Mouse (Mus musculus) megakaryocyte, adult 5-6 weeks (primary cell): ENCODE measurements around the gene Ccm2l. TPM values are rescaled to one million over a fixed set of nuclear protein-coding genes. Genes with fewer than 3 reads are reported as not detected.

Experiments
- total RNA-seq, 2 experiments: library from RNA; stranded (forward) in 1 of 2; stranded (reverse) in 1 of 2; fragments of 153-499, 151-499 nt in 1 of 2; fragments of 221-1000, 200-1000 nt in 1 of 2; gene quantifications; 2 replicates each; pipeline versions ENCODE4 v1.2.3 to v1.2.4; 2015 to 2017

Gene Ccm2l
- total RNA-seq, 2 experiments from 2014 or later, result 0.22 TPM; not detected in 1

Other genes starting within 250 kb of the Ccm2l start
- gene Bcl2l1, start 234.2 kb upstream of the Ccm2l start, total RNA-seq (2015), result 7.1 and 9.3 TPM in 2 replicates
- 9.3 and 12.8 TPM in 2 replicates for gene Bcl2l1, start 234.2 kb upstream of the Ccm2l start, total RNA-seq (2017)
- gene Tpx2, start 218.0 kb upstream of the Ccm2l start, total RNA-seq (2015), result 102 TPM in 2 replicates
- gene Tpx2, start 218.0 kb upstream of the Ccm2l start, total RNA-seq (2017), result 122 and 126 TPM in 2 replicates
- gene Mylk2, start 154.6 kb upstream of the Ccm2l start, total RNA-seq (2015), result not detected in 2 replicates
- gene Mylk2, start 154.6 kb upstream of the Ccm2l start, total RNA-seq (2017), result not detected in 2 replicates
- not detected in 2 replicates for gene Foxs1, start 132.7 kb upstream of the Ccm2l start, total RNA-seq (2015)
- not detected in 2 replicates for gene Foxs1, start 132.7 kb upstream of the Ccm2l start, total RNA-seq (2017)
- not detected in 2 replicates for gene Dusp15, start 114.3 kb upstream of the Ccm2l start, total RNA-seq (2015)
- gene Dusp15, start 114.3 kb upstream of the Ccm2l start, total RNA-seq (2017), result not detected in 2 replicates
- 0.38 TPM in 1 of 2 replicates, not detected in the other for gene Ttll9, start 103.5 kb upstream of the Ccm2l start, total RNA-seq (2015)
- 0.28 TPM in 1 of 2 replicates, not detected in the other for gene Ttll9, start 103.5 kb upstream of the Ccm2l start, total RNA-seq (2017)
- 34.0 and 38.6 TPM in 2 replicates for gene Pdrg1, start 50.5 kb upstream of the Ccm2l start, total RNA-seq (2015)
- 80.2 and 129 TPM in 2 replicates for gene Pdrg1, start 50.5 kb upstream of the Ccm2l start, total RNA-seq (2017)
- gene Xkr7, start 34.1 kb upstream of the Ccm2l start, total RNA-seq (2015), result not detected in 2 replicates
- not detected in 2 replicates for gene Xkr7, start 34.1 kb upstream of the Ccm2l start, total RNA-seq (2017)
- gene Hck, start 42.5 kb downstream of the Ccm2l start, total RNA-seq (2015), result 207 and 212 TPM in 2 replicates
- 279 and 282 TPM in 2 replicates for gene Hck, start 42.5 kb downstream of the Ccm2l start, total RNA-seq (2017)
- 50.1 and 56.9 TPM in 2 replicates for gene Tm9sf4, start 95.3 kb downstream of the Ccm2l start, total RNA-seq (2015)
- gene Tm9sf4, start 95.3 kb downstream of the Ccm2l start, total RNA-seq (2017), result 78.7 and 85.5 TPM in 2 replicates
- 5.6 and 6.2 TPM in 2 replicates for gene Tspyl3, start 159.5 kb downstream of the Ccm2l start, total RNA-seq (2015)
- gene Tspyl3, start 159.5 kb downstream of the Ccm2l start, total RNA-seq (2017), result 4.0 and 6.5 TPM in 2 replicates
- gene Plagl2, start 175.5 kb downstream of the Ccm2l start, total RNA-seq (2015), result 40.6 and 43.8 TPM in 2 replicates
- gene Plagl2, start 175.5 kb downstream of the Ccm2l start, total RNA-seq (2017), result 5.7 and 9.1 TPM in 2 replicates
- 6.2 and 8.1 TPM in 2 replicates for gene Pofut1, start 175.6 kb downstream of the Ccm2l start, total RNA-seq (2015)
- 12.2 and 12.8 TPM in 2 replicates for gene Pofut1, start 175.6 kb downstream of the Ccm2l start, total RNA-seq (2017)
- gene Kif3b, start 225.5 kb downstream of the Ccm2l start, total RNA-seq (2015), result 13.2 and 16.5 TPM in 2 replicates
- 23.5 and 30.2 TPM in 2 replicates for gene Kif3b, start 225.5 kb downstream of the Ccm2l start, total RNA-seq (2017)